Mouse (Mus musculus) common myeloid progenitor, adult 5-6 weeks (primary cell): ENCODE data around the gene Prkag2. TPM values are rescaled to one million over a fixed set of nuclear protein-coding genes. Genes with fewer than 3 reads are reported as not detected.

Experiments
- ATAC-seq: replicated peaks from 2 replicates; pipeline ENCODE4 v1.8.0; 2016; ENCODE audit warnings: low read depth, mild to moderate bottlenecking, moderate TSS enrichment, inconsistent platforms; ENCODE audit not compliant: poor library complexity, severe bottlenecking
- total RNA-seq: library from RNA; stranded (forward); fragments of 200-1000, 187-1606 nt; gene quantifications from 2 replicates; pipeline ENCODE4 v1.2.3, GENCODE M21; 2017

Prkag2 gene
- total RNA-seq, 1 experiment from 2014 or later: 26.3 TPM

DNA sequence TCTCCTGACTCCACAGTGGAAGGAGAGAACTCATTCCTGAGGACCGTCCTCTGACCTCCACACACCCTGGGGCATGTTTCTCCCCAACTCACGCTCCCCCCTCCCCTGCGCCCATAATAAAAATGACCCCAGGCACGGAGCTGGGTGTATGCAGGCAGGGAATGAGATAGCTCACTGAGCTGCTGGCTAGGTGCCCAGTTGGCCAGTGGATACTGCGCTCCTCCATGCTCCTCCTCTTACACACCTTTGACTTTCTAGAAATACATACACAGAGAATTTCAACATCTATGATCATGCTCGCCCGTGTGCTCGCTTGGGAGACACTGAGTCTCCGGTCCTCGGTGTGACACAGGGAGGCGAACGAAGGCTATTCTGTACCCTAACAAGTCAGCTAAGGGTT, 124.2 kb downstream of the Prkag2 start:
- ATAC-seq: no peak

DNA sequence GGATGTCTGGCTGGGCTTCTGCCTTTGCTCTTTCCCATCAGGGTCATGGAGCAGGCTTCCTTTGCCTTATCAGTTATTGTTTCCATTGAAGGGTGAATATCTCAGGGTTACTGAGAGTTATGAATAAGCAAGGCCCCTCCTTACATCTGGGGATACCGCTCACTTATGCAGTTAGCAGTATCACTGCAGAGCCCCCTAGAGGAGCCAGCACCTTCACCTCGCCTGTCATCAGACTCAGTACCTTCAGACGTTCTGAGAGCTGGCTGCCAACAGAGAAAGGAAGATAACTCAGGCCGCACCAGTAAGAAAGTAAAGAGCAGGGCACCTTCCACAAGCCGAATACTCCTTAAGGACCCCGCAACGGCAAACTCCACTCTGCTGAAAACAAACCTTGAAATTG, 125.3 kb downstream of the Prkag2 start:
- no peak for ATAC-seq

DNA sequence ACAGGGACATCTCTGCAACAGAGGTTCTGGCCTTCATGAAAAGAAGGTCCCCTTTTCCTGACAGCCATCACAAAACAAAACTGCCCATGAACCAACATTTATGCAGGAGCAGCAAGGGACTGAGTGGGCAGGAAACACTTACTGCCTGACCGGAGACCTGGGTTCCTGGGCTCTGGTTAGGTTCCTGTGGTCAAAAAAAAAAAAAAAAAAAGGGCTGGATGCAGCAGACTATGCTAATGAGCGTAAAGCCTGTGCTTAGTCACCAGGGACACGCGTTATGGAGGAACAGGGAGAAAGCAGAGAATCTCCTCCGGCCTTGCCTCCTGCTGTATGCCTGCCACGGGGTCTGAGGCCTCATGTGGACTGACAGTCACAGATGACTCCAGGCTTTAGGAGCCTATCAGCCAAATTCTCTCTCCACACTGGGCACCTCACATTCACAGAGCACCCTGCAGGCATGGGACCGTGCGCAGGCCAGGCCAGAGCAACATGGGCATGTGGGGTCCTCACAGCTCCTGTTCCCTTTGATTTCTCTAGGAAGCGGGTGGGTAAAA, 126.7 kb downstream of the Prkag2 start:
- ATAC-seq: peak; percentile 9; the same call in 1 of the 2 replicates

DNA sequence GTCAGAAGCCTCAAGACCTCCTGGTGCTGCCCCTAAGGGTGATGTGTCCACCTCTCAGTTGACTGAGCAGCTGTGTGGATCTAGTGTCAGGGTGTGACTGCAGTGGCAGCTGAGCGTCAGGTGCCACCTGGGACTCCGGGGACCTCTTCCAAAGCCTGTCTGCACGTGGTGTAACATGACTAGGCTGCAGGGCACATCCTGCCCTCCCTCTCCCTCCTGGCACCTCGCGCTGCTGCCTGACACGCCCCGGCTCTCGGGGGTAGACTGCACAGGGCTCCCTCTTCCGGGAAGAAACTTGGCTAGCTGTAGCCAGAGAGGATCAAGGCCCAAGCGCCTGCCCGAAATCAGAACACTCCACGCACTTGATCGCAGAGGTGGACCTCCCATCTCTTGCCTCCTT, 127.2 kb downstream of the Prkag2 start:
- ATAC-seq: peak; percentile 57

DNA sequence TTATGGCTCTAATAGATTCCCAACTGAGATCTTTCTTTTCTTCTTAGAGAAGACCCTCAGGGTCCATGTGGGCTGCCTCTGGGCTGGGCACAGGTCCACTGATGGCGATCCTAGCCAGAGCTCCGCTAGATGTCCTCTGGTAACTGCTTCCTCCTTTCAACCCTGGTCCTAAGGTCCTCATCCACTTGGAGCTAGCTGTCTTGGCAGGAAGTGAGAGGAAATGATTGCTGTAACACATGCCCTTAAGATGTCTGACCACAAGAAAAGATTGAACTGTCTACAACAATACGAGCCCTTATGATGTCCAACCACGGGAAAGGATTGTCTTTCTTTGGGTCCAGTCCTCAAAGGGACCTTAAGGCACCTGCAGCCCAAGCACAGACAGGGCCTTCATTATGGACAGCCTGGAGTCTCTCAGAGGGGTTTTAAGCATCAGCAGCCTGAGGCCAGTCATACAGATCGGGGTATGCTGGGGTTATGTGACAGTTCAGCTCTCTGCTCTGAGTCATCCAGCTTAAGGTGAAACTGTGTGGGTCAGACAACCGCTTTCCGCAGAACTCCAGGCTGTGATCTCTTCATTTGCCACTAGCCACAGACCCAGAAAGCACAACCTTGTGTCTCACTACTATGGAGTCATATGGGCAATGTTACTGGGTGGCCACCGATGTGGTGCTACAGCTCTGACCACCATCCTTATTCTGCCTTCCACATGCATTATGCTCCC, 129.7 kb downstream of the Prkag2 start:
- peak; percentile 26; the same call in 1 of the 2 replicates for ATAC-seq

DNA sequence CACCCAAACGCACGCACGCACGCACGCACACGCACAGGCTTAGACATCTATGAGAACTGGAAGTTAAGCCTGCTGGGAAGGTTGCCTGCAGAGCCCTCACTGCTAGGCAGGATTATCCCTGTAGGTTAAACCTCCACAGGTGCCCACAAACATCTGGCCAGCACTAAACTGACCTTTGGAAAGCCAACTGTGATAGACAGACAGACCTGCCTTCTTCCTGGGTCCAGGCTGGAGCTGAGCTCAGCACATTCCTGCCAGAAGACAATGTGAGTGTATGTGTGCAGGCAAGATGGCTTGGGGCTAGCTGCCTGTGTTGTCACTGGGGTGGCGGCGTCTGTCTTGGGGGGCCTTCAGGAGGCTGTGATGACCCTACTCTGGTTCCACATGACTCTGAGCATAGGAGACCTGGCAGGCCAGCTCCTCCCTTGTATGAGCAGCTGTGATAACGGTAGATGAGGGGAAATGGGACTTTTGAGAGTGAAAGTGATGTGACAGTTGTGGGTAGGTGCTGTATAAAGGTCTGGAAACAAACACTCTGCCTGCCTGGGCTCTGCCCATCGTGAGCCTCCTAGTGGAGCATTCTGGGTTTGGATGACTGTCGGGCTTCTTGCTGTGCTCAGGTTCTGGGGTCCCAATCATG, 131.1 kb downstream of the Prkag2 start:
- ATAC-seq: peak; percentile 18

DNA sequence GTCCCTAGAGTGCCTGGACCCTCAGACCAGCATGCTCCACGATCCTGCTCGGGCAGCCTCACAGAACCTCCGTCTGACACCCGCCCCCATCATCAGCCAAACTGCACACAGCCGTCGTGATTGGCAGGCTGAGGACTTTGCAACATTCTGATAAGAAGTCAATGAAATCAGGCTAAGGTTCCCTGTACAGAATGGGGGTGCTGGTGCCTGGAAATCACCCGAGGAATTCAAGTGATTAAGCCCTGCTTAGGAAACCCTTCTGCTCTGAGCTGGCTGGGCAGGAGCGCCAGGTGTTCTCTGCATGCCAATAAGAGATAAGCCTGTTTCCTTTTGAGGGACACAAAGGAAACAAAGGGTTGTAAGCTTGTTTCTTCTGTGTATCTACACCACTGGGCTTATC, 131.7 kb downstream of the Prkag2 start:
- ATAC-seq: peak; percentile 9; the same call in 1 of the 2 replicates

DNA sequence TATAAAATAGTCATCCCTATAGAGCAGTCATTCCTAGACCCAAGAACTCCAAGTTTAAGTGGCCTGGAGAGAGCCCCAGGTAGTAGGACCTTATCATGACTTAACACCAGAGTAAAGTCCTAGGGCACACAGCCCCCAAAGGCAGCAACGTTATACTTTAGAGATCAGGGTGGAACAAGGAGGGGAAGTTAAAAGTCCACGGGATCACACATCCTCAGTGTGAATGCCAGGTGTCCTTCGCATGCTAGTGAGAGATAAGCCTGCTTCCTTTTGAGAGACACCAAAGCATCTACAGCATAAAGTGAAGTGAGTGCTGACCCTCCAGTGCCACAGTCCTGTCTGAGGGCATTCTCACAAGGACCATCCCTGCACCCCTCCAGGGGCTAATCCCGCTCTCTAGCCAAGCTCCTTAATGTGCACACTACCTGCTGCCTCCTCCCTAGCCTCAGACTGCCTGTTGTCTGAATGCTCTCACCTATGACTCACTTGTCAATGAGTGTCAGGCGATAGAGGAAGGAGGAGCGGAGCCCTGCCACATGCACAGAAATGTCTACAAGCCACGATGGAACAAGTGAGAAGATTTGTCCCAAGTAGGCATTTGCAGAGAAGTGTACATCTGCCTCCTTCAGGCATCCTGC, 132.4 kb downstream of the Prkag2 start:
- ATAC-seq: no peak

DNA sequence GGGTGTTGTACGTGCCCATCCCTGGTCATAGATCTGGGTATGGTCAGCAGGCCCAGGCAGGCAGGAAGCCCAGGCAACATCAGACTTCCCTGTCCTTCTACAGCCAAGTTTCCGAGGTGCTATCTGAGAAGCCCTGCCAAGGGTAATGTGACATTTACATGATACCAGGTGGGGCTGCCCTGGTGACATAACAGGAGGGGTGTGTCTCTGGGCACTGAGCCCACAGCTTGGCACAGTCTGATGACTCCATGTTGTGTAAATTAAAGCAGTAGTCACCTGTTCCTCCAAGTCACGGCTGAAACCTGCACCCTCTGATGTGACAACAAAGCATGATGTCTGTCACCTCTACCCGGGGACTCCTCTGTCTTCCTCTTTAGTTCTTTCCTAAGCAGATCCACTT, 136.7 kb downstream of the Prkag2 start:
- no peak for ATAC-seq

DNA sequence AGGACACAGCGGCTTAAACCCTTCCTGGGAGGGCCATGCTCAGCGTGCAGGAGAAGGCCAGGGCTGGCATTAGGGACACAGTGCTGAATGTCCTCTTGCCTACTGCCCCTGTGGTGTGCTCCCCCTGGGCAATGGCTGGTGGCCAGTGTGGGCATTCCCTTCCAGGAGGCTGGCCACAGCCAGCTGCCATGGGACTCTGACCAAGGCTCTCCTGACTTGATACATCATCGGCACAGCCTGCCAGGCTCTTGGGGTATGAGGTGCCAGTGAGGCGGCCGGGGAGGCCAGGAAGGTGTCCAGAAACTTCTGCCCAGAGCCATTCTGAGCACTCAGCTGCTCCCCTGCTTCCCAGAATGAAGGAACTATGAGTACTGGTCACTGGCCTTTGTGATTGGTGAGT, 139.7 kb downstream of the Prkag2 start:
- no peak for ATAC-seq

DNA sequence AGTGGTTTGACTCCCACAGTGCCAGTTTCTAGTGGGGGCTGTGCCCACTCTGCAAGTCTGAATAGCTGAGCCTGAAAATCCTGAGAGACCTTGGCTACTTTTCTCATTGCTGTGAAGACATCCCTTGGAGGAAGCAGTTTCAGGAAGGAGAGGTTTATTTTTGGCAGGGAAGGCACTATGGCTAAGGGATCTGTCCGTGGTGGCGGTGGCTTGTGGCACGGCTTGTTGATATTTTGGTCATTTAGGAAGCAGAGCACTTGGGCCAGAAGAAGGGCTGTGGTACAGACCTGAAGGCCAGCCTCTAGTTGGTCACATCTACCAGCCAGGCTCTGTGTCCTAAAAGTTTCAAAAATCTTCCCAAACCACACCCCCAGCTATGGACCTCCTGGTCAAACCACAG, 140.7 kb downstream of the Prkag2 start:
- no peak for ATAC-seq

DNA sequence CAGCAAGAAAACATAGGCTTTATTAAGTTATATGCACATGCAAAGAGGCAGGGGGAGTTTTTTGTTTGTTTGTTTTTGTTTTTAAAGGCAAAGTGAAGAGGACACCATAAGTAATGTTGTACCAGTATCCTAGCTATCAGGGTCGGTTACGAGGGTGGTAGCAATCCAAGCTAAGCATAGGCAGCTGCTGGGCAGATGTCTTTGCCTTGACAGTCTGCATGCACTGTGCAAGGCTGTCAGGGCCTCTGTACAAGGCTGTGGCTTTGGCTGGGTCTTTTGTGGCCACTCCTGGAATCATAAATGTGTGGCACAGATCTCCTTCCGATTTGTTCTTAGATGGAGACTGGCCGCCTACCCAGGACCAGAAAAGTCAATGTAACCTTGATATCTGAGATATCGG, 141.8 kb downstream of the Prkag2 start:
- ATAC-seq: no peak

DNA sequence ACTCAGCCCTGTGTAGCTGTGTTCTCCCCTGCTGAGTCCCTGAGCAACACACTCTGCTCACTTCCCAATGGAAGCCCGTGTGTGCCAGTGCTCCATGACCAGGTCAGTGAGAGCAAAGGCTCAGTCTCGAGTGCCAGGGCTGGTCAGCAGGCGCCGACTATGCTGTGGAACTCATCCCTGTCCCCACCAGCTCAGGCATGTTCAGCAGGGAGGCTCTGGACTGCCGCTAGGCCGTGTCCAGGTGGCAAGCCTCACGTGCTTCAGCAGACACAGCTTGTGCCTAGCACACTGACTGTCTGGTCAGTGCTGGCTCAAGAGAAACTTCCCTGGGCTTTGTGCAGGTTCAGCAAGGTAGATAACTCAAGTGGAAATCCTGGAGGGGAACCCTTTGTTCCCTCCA, 143.6 kb downstream of the Prkag2 start:
- no peak for ATAC-seq

DNA sequence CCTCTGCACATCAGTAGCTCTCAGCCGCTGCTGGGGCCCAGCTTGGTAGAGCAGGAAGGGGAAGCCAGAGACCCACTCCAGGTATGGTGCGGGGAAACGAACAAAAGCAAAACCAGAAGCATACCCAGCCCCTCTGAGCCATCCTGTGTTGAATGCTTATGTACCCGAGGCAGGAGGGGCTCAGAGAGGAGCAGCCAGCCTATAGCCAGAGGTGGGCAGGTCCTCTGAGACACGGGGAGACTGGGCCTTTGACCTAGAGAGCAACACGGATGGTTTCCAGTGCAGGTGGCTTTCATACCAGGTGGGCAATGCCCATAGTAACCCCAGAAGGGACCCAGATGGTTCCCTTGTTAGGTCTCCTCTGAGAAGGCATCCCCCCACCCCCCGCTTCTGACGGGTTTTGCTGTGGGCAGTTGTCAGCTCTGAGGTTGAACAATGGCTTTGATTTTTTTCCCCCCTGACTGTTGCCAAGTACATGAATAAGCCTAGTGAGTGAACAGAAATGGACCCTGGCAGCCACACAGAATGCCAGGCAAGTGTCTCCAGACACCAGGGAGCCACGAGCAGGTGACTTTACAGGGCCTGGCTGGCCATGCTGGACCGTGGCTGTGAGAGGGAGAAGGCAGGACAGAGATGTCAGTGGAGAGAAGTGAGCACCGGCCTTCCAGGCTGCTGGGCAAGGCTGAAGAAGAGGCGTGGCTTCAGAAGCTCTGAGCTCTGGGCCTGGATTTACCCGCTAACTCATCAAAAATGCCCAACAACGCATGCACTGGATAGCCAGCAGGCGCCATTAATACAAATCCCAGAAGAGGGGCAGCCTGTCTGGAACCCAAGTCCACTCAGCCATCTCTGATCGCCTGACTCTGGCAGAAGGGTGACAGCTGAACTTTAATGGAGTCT, 147.3 kb downstream of the Prkag2 start:
- no peak for ATAC-seq

DNA sequence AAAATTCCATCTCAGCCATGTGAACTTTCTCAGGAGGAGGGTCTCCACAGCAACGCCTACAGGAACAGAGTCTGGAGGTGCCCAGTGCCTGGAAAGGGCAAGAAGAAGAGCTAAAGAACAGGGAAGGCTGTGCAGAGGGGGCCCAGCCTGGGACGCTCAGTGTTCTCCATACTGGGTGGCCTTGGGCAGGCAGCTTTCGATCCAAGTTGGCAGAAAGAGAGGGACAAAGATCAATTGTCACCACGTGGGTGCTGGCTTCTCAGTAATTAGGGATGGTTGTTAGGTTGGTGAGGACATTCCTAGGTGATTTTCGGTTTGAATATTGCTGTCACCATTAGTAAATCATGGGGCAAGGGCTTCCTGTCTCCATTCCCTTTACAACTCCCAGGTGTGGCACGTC, 148.2 kb downstream of the Prkag2 start:
- no peak for ATAC-seq

DNA sequence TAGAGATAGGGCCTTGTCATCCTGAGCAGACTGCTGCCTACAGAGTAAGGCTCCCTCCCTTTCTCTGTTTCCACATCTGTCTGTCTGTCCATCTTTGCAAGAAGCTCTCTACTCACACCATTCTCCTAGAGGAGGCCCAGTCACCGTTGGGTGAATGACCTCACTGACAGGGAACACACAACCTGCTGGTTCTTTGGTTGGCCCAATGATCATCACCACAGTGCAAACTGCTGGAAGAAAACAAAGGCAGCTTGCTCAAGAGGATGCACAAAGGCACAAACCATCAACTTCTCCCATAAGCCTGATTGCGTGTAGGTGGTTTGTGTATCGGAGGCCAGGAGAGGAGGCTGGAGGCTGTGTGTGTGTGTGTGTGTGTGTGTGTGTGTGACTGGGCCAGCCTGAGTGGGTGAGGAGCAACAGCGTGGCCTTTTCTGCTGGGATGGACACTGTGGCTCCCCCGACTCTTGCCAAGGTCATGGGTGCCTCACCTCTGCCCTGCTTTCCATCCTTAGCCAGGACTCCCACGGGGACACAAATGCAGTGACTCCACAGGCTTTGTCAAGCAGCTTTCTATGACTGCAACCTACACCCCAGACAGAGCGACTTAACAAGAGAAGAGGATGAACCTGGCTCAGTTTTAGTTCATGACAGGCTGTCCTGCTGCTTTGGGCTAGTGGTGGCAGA, 149.4 kb downstream of the Prkag2 start:
- ATAC-seq: no peak

DNA sequence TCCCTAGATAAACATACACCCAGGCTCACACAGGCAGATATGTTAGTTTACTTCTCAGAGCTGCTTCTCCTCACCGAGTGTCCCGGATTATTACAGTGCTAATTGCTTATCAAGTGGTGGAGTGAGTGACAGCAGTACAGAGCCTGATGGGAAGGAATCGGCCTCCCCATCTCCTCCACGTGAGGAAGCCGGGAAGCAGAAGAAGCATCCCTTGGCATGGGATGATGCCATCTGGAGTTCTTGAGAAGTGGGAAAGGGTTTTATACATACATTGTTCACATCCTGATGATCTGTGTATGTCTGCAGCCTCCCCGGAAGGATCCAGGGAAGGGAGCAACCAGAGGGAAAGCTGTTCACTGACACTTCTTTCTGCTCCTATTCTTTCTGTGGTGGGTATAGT, 150.4 kb downstream of the Prkag2 start:
- ATAC-seq: no peak

DNA sequence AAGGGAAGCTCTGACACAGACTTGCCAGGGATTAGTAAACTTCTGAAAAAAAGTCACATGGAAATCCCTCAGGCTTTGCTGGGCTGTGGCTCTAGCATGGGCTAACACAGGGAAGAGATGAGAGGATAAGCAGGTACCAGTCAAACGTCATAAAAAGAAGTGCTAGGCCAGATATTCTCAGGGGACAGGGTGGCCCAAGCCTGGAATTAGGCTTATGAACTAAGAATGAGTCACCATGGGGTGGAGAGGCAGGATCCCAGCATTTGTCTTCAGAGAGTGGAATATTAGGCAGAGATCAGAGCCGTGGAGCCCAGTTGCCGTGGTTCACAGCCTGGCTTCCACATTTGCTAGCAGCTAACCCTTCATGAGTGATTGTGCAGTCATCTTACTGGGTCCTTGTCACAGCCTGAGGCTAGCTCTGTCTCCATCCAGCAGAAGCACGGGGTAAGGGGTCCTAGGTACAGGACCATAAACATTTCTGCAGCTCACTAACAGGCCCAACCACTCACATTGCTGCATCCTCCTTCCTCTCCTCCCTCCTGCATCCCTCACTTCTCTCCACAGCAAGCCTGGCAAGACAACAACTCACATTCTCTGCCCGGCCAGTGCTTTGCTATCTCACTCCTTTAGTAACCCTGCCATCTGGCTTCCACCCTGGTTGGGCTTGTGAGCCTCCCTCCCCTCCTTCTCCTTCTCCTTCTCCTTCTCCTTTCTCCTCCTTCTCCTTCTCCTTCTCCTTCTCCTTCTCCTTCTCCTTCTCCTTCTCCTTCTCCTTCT, 162.2 kb downstream of the Prkag2 start:
- ATAC-seq: no peak

DNA sequence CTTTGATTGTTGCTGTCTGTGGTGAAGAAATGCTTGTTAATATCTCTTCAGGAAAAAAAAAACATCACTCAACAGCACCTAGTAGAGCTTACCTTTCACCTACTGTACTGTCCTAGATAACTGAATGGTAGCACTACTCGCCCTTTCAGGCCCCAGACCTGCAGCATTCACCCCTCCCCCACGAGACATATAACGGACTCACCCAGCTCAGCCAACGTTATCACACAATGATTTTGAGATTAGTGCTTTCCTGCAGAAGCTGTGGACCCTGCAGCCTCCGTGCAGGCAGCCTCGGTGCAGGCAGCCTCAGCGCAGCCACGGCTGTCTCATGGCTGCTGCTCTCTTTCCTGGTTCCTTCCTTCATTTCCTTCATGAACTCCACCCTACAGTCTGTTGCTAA, 164.0 kb downstream of the Prkag2 start:
- ATAC-seq: 0 out of 2 replicates have a peak, but pooled peaks have one; percentile 29
